Mouse (Mus musculus) midbrain, postnatal 0 days (tissue): Measurements from ENCODE around the gene Slc25a3. TPM values are rescaled to one million over a fixed set of nuclear protein-coding genes. Genes with fewer than 3 reads are reported as not detected.

Source experiments
- ATAC-seq: fragments of 200-750 bp; cut with Nextera tagmentation; 2 replicates; pipeline ENCODE4 v1.8.0; 2017; ENCODE audit warnings: moderate number of reproducible peaks, mild to moderate bottlenecking, moderate TSS enrichment, moderate library complexity; ENCODE audit not compliant: low FRiP score
- DNase-seq: peaks from one replicate; pipeline ENCODE4 v3.0.0-alpha.2; 2015; ENCODE audit warnings: low spot score
- H3K27ac ChIP-seq: fragments of 300-500 bp; sonication (generic); 2 replicates; pipeline ENCODE4 v1.5.1; 2014; ENCODE audit warnings: low read depth, mild to moderate bottlenecking, low read length, mixed read lengths
- H3K27me3 ChIP-seq: fragments of 300-500 bp; sonication (generic); 2 replicates; pipeline ENCODE4 v1.6.1; 2014; ENCODE audit warnings: low read length, control low read depth, mixed read lengths; ENCODE audit not compliant: insufficient read depth
- H3K36me3 ChIP-seq: fragments of 300-500 bp; sonication (generic); 2 replicates; pipeline ENCODE4 v1.6.1; 2014; ENCODE audit warnings: low read length, control low read depth, mixed read lengths; ENCODE audit not compliant: insufficient read depth
- H3K4me1 ChIP-seq: fragments of 300-500 bp; sonication (generic); 2 replicates; pipeline ENCODE4 v1.6.1; 2014; ENCODE audit warnings: mild to moderate bottlenecking, control low read depth, antibody characterized with exemption, low read length, mixed read lengths; ENCODE audit not compliant: insufficient read depth
- H3K4me2 ChIP-seq: fragments of 300-500 bp; sonication (generic); 2 replicates; pipeline ENCODE4 v1.6.1; 2014; ENCODE audit warnings: low read depth, mild to moderate bottlenecking, low read length, mixed read lengths; ENCODE audit not compliant: poor library complexity, severe bottlenecking
- H3K4me3 ChIP-seq: fragments of 300-500 bp; sonication (generic); 2 replicates; pipeline ENCODE4 v1.5.1; 2014; ENCODE audit warnings: low read depth, mild to moderate bottlenecking, low read length, moderate library complexity
- H3K9ac ChIP-seq: fragments of 300-500 bp; sonication (generic); replicated peaks from 2 replicates; pipeline ENCODE4 v1.6.1; 2014; ENCODE audit warnings: mild to moderate bottlenecking, low read length, moderate library complexity, mixed read lengths; ENCODE audit not compliant: poor library complexity, severe bottlenecking
- H3K9me3 ChIP-seq: fragments of 300-500 bp; sonication (generic); 2 replicates; pipeline ENCODE4 v1.6.1; 2016; ENCODE audit warnings: low read length, control low read depth
- CTCF ChIP-seq: IDR thresholded peaks from 2 replicates; pipeline ENCODE4 v1.5.1; 2016; ENCODE audit warnings: antibody characterized with exemption, mild to moderate bottlenecking
- WGBS: fragments of 180-500 bp; shearing (Covaris S2); extraction: QIAGEN DNeasy Blood & Tissue Kit; methylation state at CpG from one replicate; pipeline ENCODE4 v1.1.7; 2014; 5-methylcytosine and 5-hydroxymethylcytosine counted together
- polyA plus RNA-seq: library from polyadenylated mRNA; unstranded; fragments of >200 nt; fragmentation: Nextera tagmentation; extraction: Ambion mirVana; gene quantifications from 2 replicates; pipeline ENCODE4 v1.2.1, GENCODE M21; 2015
- total RNA-seq: library from RNA; depleted of rRNA; stranded (reverse); fragments of >200 nt; gene quantifications from 2 replicates; pipeline ENCODE4 v1.2.3, GENCODE M21; 2014

The Slc25a3 gene
- total and polyA plus RNA-seq, 2 experiments from 2014 or later: 430 to 640 TPM

GRCm38 (mm10) chr10:91137400-91137799 is 13.5 kb upstream of the Slc25a3 start:
- H3K4me2 ChIP-seq: no peak overlapping the region
- no peak overlapping the region for H3K9ac ChIP-seq
- no peaks in the 10 kb centered on the region for H3K27me3 ChIP-seq
- H3K27ac ChIP-seq: no peak overlapping the region
- 74% methylated on average over 9 of the region's 9 CpGs for WGBS
- no peaks in the 10 kb centered on the region for H3K4me1 ChIP-seq
- no peak for DNase-seq
- no peak for TF ChIP-seq CTCF
- no peak overlapping the region for H3K4me3 ChIP-seq
- no peak for ATAC-seq
- H3K36me3 ChIP-seq: no peaks in the 10 kb centered on the region
- no peaks in the 10 kb centered on the region for H3K9me3 ChIP-seq

- no peaks in the 10 kb centered on the region for H3K4me1 ChIP-seq
- no peak overlapping the region for H3K9ac ChIP-seq
- H3K27ac ChIP-seq: no peak overlapping the region
- no peak for DNase-seq
- whole genome bisulfite sequencing: 90% methylated on average over 7 of the region's 7 CpGs
- no peak for ATAC-seq
- H3K27me3 ChIP-seq: no peaks in the 10 kb centered on the region
- no peak overlapping the region for H3K4me3 ChIP-seq
- no peak for TF ChIP-seq CTCF
- no peaks in the 10 kb centered on the region for H3K36me3 ChIP-seq
- H3K9me3 ChIP-seq: no peaks in the 10 kb centered on the region
- H3K4me2 ChIP-seq: no peak overlapping the region
These were observed 11.6 kb upstream of the Slc25a3 start for GRCm38 (mm10) chr10:91135302-91135972.

- Histone ChIP-seq H3K27me3 (no peaks in the 10 kb centered on the region), H3K4me3 (no peak overlapping the region), H3K4me2 (no peak overlapping the region), H3K9me3 (no peaks in the 10 kb centered on the region), H3K36me3 (no peaks in the 10 kb centered on the region), H3K27ac (no peak overlapping the region), H3K9ac (no peak overlapping the region), H3K4me1 (no peaks in the 10 kb centered on the region)
- ATAC-seq (no peak), DNase-seq (no peak)
- no peak for TF ChIP-seq CTCF
- WGBS: 70% methylated on average over 1 of the region's 1 CpGs
These were observed 7.7 kb upstream of the Slc25a3 start for GRCm38 (mm10) chr10:91131565-91131964.

- H3K27me3 ChIP-seq: no peaks in the 10 kb centered on the region
- no peak overlapping the region for H3K27ac ChIP-seq
- no peak overlapping the region for H3K9ac ChIP-seq
- DNase-seq (no peak), ATAC-seq (no peak)
- no peak overlapping the region for H3K4me2 ChIP-seq
- H3K36me3 ChIP-seq: no peaks in the 10 kb centered on the region
- no peak overlapping the region for H3K4me3 ChIP-seq
- TF ChIP-seq CTCF: no peak
- no peaks in the 10 kb centered on the region for H3K9me3 ChIP-seq
- WGBS: 68% methylated on average over 3 of the region's 3 CpGs
- H3K4me1 ChIP-seq: no peaks in the 10 kb centered on the region
These were observed 6.9 kb upstream of the Slc25a3 start for GRCm38 (mm10) chr10:91130792-91131191.

DNA sequence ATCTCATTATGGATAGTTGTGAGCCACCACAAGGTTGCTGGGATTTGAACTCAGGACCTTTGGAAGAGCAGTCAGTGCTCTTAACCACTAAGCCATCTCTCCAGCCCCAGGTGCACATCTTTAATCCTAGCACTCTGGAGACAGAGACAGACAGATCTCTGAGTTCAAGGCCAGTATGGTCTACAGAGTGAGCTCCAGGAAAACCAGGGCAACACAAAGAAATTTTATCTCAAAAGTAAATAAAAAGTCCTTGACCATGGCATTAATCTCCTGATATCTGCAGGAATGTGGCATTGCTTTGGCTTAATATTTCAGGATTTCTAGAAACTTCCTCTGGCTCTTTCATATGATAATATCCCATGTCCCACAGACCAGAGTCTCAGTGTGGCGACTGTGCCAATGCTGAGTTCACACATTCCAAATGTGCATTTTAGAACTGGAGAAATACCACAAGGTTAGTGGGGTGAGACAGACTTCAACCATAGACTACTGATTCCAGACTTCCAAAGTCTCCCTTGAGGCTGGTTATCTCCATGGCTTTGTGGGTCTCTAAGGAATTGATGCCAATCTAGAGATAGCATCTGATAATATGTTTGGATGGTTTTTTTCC is 4.8 kb upstream of the Slc25a3 start:
- Histone ChIP-seq H3K9me3 (no peaks in the 10 kb centered on the region), H3K9ac (no peak overlapping the region), H3K27me3 (no peaks in the 10 kb centered on the region), H3K4me3 (no peak overlapping the region), H3K4me1 (no peaks in the 10 kb centered on the region), H3K4me2 (no peak overlapping the region), H3K36me3 (no peaks in the 10 kb centered on the region), H3K27ac (no peak overlapping the region)
- 53% methylated on average over 1 of the region's 1 CpGs for WGBS
- TF ChIP-seq CTCF: no peak
- DNase-seq (no peak), ATAC-seq (no peak)

- no peaks in the 10 kb centered on the region for H3K27me3 ChIP-seq
- DNase-seq (no peak), ATAC-seq (no peak)
- H3K4me1 ChIP-seq: peaks cover 5% of the 10 kb centered on the region; the same call in 1 of the 2 replicates
- H3K9ac ChIP-seq: no peak overlapping the region
- no peak overlapping the region for H3K27ac ChIP-seq
- no peak for TF ChIP-seq CTCF
- H3K9me3 ChIP-seq: no peaks in the 10 kb centered on the region
- no peaks in the 10 kb centered on the region for H3K36me3 ChIP-seq
- H3K4me2 ChIP-seq: no peak overlapping the region
- no peak overlapping the region for H3K4me3 ChIP-seq
- 72% methylated on average over 2 of the region's 2 CpGs for WGBS
These were observed 3.5 kb upstream of the Slc25a3 start for GRCm38 (mm10) chr10:91127395-91127794.
